Mouse (Mus musculus) bone marrow, adult 2 months (tissue): ENCODE results near the gene Tulp3.

Experiments
- CTCF ChIP-seq: fragments of 200-500 bp; IDR thresholded peaks from 2 replicates; pipeline ENCODE4 v1.5.1; 2011; ENCODE audit warnings: low read length, control low read depth; ENCODE audit not compliant: control insufficient read depth, insufficient read depth
- POLR2A ChIP-seq: fragments of 200-500 bp; IDR thresholded peaks from 2 replicates; pipeline ENCODE4 v1.6.1; 2011; ENCODE audit warnings: low read depth, mild to moderate bottlenecking, control low read depth, low read length, borderline replicate concordance; ENCODE audit not compliant: control insufficient read depth

DNA sequence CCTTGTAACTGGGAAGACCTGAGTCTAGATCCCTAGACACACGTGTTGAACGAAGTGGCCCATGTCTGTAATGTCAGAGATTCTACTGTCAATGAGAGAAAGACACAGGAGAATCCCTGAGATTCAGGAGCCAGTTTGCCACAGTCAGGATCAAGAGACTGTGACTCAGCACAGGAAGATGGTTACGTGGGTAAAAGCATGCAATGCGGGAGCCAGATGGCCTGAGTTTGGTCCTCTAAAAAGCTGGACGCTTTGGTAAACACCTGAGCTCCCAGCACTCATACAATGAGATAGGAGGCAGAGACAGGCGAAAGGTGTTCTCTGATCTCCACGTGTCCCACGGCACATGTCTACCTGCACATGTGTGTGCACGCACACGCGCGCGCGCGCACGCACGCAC is 82.9 kb downstream of the Tulp3 start:
- TF ChIP-seq CTCF (no peak), POLR2A (no peak)
